Mouse (Mus musculus) embryo, embryonic 11.5 days (tissue): ENCODE data around the gene Defb48.

Experiments used
- DNase-seq: peaks from one replicate; pipeline ENCODE4 v3.0.0-alpha.2; 2012; ENCODE audit warnings: low read depth, low spot score

The Defb48 gene

DNA sequence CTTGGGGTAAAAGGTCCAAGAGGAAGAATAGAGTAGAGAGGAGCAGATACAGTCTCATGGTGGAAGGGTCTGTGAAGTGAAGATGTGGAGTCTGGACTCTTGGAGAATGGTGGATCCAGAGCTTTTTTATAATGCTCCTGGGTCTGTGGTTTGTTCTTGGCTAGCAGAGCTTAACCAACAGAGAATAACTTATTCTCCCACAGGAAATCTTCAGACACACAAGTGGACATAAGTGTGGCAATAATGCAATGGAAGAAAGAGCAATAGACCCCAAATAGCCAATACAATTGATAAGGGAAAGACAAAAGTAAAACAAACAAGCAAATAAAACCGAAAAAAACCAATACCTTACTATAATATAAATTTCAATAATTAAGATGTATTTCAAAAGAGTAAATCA is at the start of gene Defb48:
Gene Defb48 (minus strand): TSS at position 101 of the 400 bp plus-strand sequence.
- DNase-seq, result no peak

DNA sequence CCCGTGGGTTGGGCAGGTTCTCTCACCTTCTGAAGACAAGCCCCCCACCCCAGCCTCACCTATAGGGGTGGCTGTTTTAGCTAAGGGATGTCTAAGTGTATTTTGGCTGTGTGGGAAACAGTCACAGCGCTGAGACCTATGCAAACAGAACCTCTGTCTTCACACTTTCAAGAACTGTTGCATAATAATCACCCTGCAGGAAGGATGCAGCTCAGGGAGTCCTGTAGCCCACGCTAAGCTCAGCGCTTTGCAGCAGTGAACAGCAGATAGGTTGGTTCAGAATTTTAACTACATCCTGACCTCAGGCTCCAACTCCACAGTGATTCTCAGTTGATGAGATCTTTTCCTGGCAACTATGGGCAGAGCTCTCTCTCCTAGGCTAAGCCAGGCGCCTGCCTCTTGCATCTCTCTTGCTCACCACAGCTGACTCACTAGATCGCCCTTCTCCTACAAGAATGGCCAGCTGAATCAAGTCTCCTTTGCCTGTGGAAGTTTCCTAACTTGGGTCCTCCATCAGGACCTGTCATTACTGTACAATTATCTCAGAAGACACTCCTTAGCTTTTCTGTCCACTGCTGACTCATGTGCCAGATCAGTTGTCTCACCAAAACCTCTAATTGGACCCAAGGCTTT is 36.3 kb upstream of the Defb48 start:
- no peak for DNase-seq

GRCm38 (mm10) chr14:63014667-63015066 is 30.4 kb upstream of the Defb48 start:
- DNase-seq, result no peak

- DNase-seq, result no peak
Observed at GRCm38 (mm10) chr14:63013082-63013481, 28.8 kb upstream of the Defb48 start.

GRCm38 (mm10) chr14:63011471-63011870 is 27.2 kb upstream of the Defb48 start, which contains the start of gene Defb43:
Gene Defb43 (plus strand): TSS chr14:63011771.
- DNase-seq, result no peak

GRCm38 (mm10) chr14:63002588-63002987 is 18.3 kb upstream of the Defb48 start:
- no peak for DNase-seq

DNA sequence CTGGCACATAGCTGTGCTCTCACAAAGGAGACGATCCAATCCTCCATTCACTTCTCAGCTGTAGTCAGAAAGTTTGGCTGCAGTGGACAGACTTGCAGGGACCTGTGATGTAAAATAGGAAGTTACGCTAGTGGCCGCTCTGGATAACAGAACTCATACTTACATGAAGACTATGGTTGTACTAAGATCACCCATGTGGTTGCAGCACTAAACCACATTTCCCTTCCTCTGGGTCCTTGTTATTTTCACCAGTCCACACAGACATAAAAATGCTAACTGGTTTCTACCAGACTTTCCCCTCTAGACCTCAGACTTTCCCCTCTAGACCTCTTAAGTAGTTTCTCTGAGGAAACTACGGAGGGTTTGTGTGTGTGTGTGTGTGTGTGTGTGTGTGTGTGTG is 14.7 kb upstream of the Defb48 start:
- no peak for DNase-seq

GRCm38 (mm10) chr14:62997777-62998176 is 13.5 kb upstream of the Defb48 start, which contains the start of gene Defb47:
Gene Defb47 (plus strand): TSS chr14:62998077.
- DNase-seq, result no peak

DNA sequence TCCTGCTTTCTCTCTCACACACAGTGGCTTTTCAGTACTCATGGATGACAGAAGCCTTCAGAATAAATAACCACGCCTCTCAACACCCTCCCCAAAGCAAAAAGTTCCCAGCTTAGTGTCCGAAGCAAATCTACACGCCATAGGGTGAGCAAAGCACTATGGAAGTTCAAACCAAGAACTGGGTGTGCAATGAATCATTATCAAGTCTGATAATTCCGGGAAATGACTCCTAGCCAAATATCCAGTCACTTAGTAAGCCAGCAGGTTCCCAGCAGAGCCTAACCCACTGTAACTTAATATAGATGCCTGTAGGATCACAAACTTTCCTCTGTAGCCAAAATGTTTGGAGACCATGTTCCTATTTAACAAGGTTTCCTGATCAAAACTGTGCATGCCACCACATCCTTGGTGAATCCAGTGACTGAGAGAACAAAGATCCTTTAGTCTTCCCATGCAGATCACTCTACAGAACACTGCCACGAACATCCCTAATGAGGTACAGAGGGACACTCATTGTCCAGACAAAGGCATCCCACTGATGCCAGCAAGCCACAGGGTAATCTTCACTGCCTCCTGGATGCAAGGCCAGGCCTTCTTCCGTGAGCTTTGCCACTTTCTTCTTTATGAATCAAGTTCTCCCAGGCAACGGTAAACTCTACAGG is 7.7 kb upstream of the Defb48 start:
- no peak for DNase-seq

DNA sequence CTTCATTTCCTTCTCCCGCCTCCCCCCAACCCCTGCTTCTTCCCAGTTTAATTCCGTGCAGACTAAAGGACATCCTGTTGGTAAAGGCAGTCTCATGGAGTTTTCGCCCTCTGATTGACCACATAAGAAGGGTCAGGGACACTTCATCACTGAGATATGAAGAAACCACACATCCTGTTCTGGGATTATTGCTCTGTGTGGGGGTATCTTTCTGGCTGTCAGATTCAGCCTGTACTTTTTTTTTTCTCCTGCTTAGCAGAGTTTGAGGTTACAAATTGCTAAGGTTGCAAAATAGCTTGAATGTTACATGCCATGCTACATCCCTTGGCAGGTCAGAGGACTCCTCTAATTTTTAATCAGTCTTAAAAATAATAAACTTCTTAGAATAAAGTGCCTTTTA is 7.0 kb upstream of the Defb48 start:
- DNase-seq, result no peak

DNA sequence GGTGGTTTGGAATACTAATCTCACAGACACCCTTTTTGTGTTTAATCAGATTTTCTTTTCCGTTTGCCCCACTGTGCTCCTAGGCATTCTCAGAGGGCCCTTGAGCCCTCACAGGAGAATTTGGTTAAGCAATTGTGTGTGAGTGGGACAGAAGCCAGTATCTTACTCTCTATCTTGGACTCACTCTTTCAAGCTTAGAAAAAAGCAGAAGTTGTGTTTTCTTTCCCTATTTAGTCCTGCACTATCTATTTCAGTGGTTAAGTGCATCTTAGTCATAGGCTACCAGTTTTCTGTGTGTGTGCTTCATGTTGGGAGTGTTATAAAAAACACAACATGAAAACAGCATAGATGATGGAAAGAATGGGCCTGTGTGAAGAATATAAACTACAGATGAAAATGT is 4.5 kb downstream of the Defb48 start:
- no peak for DNase-seq

DNA sequence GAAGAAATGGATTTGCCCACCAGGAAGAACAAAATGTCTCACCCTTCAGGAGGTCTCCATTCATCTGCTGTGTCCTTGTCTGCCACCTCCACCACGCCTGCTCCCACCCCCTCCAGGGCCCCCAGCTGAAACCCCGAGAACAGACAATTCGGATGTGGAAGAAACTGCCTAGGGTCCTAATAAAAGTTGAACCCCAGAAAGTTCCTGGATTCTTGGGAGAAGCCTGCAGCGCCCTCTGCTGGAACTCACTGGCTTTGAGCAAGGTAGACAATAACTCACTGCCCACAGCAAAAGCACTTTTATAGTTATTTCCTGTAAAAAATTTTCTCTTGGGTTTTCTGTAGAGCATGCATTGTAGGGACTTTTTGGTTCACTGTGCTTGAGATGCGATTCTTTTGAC is 9.3 kb downstream of the Defb48 start:
- DNase-seq, result peak; percentile 42

GRCm38 (mm10) chr14:62965811-62966520 is 18.3 kb downstream of the Defb48 start:
- no peak for DNase-seq

- DNase-seq, result no peak
Observed at GRCm38 (mm10) chr14:62965342-62965741, 19.0 kb downstream of the Defb48 start.

DNA sequence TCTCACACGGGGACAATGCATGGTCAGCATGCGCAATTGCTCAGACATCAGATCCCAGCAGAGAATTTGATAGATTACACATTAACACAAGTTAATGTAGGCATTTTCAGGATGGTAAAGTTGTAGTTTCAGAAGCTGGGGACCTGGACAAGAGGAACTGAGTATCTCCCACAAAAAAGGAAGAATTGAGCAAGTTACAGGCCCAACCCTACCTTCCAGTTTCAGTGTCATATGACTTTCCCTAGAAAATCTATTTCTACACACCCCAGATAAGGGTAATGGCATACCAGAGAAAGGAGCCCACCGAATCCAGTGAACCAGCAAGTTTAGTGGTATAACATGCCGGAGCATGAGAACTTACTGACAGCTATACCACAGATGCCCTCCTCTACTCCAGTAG is 20.7 kb downstream of the Defb48 start:
- DNase-seq, result no peak

- DNase-seq, result no peak
Observed at GRCm38 (mm10) chr14:62956091-62956490, 28.2 kb downstream of the Defb48 start.

DNA sequence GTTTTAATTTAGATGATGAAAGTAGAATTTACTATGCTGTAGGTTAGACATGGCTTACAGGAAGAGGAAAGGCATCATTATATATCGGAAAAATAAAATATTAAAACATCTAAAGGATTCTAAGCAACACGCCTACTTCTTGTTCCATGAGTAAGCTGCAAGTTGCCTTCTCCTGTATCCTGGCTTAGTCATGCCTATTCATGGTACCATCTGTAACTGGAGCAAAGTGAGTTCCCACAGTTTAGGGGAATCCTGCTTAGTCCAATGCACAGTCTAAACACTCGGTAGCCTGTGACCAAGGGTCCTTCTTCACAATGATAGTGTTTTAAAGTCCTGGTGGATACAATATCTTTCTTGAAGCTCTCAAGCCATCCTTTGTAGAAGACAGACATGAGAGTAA is 37.5 kb downstream of the Defb48 start:
- no peak for DNase-seq

DNA sequence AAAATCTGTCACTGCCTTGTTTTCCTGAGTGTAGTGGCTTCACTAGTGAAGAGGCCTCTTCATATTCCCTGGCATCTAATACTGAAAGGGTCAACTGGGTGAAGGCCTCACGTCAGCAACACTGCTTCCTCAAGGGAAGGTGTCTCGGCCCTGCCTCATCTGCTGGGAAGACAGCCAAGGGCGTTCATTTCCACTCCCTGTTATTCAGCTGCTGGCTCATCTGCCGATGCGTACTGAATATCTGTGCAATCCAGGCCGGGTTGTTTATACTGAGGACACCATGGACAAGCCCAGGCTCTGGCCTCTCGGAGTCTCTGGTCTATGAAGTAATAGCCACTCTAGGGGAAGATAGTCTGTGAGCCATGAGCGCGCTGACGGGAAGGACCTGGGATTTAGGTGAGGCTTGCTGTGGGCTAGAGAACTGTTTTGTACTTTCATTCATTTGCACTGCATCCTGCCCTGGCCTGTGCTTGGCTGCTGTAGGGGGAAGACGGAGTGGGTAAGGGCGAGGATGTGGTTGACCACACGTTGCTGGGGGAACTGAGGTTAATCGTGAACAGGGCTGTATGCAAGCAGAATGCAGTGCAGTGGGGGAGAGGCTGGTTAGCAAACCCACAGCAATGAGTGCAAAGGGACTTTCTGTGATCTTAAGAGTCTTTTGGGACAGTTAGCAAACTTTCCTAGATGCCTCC is 43.8 kb downstream of the Defb48 start:
- DNase-seq, result no peak

GRCm38 (mm10) chr14:62939435-62939834 is 44.9 kb downstream of the Defb48 start:
- DNase-seq, result no peak

GRCm38 (mm10) chr14:62937675-62938074 is 46.6 kb downstream of the Defb48 start:
- DNase-seq, result no peak

- no peak for DNase-seq
Observed at GRCm38 (mm10) chr14:62936631-62937380, 47.5 kb downstream of the Defb48 start.
